Mouse (Mus musculus) frontal cortex, postnatal 25 days (tissue): ENCODE measurements around the gene Xpnpep3.
"Not testable (repeated sequence)": the region's sequence is repeated elsewhere in the genome, so short reads cannot be mapped to it uniquely, and the experiment has no call there.

Experiments
- DNase-seq, 2 experiments: peaks; one replicate each; pipeline ENCODE4 v3.0.0; 2022; ENCODE audit warnings: low spot score in 2 of 2

The Xpnpep3 gene

DNA sequence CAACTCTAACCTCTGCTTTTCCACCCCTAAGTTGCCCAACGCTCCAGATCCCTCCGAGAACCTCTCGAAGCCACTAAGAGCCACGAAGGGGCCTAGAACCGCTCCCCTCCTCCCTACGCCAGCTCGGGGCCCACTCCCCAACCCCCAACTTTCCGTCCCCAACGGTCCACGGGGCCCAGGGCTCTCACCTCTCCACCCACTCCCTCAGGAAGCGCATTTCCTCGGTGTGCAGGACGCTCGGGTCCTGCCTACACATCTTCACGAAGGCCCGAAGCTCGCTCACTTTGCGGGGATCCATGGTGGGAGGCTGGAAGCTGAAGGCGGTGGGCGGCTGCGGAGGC is 671 bp upstream of the Xpnpep3 start:
- DNase-seq = no peak

DNA sequence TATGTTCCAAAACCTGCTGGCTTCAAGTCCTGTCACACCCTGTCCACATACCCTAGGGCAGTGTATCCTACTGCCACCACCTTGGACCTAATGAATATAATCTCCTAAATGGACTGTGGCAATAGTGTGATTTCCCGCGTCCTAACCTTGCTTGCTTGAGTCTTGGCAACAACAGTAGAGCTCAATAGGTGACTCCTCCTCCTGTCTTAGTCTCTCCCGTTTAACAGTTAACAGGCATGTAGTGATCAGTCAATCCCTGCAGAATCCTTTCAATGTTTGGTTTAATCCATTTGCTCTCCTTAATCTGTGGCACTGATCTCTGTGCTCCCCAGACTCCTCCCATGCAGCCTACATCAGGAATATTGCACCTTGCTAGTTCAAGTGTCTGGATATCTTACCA is 5.1 kb downstream of the Xpnpep3 start:
- no peak for DNase-seq

DNA sequence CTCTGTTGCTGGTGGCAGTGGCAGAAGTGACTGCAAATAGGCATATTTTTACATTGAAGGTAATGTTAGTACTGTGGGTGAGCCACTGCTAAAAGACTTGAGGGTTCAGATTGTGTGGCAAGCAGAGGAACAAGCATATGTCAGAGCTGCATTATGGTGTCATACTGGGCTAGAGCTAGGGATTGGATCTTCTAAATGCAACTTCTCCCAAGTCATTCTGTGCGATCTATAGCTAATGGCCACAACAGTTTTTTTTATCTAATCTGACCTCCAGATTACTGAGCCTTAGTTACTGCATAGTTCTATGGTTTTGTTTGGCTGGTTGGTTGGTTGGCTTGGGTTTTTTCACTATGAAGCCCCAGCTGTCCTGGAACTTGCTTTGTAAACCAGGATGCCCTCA is 8.3 kb downstream of the Xpnpep3 start, which contains the start of gene Dnajb7:
Dnajb7 (minus strand) TSS at position 101 of the 400 bp plus-strand sequence.
- DNase-seq = no peak

DNA sequence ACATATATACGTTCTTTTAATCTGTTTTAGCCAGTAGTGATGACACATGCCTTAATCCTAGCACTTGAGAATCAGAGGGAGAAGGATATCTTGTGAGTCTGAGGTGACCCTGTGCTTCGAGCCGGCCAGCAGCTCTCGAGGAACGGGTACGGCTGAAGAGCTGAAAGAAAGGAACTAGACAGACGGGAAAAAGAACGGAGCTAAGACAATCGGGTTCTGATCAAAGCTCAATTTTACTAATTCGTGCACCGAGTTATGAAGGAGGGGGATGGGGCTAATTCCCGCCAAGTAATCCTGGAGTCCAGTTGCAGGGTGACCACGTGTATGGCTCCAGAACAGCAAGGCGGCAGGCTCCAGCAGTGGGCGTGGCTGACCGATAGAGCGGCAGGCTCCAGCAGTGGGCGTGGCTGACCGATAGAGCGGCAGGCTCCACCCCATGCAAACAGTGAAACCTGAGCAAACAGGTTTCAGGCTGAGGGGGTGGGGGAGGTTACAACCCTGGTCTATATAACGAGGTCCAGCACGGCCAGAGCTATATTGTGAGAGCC is 16.9 kb downstream of the Xpnpep3 start:
- DNase-seq = not testable (repeated sequence)

DNA sequence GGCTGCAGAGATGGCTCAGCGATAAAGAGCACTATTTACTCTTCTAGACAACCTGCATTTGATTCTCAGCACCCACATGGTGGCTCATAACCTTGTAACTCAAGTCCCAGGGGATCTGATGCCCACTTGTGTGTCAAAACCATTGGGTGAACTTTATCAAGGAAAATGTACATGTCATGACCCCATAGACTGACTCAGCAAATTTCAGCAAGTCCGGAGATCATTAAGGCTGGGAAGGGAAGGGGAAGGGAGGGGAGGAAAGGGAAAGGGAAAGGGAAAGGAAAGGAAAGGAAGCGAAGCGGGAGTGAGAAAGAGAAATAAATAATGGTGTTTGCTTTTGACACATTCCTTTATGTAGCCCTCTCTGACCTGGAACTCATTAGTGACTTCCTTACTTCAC is 18.1 kb downstream of the Xpnpep3 start:
- no peak for DNase-seq

DNA sequence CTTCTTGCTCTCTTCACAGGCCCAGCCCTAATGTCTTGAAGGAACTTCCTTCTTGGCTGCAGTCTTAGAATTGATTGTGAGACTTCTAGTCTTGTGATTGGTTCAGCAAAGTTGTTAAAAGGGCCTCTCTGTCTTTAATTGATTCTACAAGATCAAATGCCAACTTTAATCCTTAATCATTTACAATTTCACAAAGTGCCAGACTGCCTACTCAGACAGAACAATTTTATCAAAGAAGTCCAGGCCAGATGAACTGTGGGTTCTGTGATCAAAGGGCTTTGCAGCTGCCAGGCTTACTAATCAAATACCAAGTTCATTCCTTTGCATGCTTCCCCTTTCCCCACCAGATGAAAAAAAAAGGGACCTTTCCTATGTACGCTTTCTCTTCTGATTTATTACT is 21.5 kb downstream of the Xpnpep3 start:
- DNase-seq = no peak

DNA sequence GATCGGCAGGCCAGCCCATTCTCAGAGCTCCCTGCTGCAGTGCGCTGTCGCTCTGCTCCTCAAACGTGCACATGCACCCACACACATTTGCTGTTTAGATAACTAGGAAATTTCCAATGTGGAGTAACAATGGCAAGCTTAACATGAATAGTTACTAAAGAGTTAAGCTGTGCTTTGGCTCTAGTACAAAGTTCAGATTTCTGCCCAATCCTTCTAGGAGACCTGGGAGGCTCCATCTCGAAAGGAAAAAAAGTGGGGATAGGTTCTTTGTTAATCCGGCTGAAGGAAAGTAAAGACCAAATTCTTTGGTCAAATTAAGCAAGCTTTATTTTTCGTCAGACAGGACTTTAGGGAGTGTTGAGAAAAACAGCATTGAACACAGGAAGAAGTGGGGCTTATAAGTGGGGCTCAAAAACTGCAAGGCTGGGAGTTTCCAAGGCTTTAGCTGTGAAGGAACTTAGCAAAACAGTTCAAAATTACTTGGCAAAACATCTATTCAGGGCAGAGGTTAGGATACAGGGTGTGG is 22.3 kb downstream of the Xpnpep3 start:
- DNase-seq = no peak

DNA sequence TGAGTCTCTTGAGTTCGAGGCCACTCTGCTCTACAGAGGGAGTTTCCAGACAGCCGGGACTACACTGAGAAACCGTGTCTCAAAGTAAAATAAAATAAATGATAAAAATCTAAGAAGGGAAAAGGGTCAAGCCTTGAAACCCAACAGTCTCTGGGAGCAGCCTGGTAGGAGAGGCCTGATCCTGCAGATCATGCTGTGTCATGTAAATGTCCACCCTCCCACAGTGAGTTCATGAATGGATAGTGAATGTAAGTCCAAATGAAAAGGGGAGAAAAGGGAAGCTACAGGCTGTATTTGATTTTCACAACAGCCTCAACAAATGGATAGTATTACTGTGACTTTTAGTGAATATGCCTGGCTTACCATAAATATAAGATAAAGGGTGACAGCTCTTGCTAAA is 25.4 kb downstream of the Xpnpep3 start:
- DNase-seq = no peak

DNA sequence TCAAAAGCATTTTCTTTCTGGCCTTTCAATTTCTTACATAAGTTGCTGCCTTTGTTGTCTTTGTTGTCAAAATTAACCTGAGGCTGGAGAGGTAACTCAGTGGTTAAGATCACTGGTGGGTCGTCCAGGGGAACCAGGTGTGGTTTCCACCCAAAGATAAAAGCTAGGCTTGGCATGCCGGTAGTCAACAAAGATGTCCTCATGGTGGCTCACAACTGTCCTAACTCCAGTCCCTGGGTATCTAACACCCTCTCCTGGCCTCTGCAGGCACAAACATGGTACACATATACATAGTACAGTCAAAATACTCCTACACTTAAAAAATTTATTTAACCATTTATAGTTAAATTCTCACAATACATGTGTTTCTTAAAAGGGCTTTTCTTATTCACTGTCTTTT is 28.0 kb downstream of the Xpnpep3 start:
- DNase-seq = no peak

DNA sequence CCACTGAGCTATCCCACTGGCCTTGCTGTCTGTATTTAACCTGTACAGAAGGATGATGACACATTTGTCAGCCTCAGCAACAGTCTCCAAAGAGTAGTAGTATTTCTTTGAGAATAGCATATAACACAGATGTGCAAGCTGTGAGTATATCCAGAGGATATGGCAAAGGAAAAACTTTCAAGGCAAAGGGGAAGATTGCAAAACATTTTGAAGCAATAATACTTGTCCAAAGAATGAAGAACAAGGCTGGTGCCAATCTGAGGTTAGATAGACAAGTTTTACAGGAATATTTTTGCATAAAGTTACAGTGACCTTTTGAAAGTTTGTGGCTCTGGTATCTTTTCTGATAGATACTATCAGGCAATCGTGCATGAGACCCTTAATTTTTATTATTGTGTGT is 31.3 kb downstream of the Xpnpep3 start:
- DNase-seq = no peak

DNA sequence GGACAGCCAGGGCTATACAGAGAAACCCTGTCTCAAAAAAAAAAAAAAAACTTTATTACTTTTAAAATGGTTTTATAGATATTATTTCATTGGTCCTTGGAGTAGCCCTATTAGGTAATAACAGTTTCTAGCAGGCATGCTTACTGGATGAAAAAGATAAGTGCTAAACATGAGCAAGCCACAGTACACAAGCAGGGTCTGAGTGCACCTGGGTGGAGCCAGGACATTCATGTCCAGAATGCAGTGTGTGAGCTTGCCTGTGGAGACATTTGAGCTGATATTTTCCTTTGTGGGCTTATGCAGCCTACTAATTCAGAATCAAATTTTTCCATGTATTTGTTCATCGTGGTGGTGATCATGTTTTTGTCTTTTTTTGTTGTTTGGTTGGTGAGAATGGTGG is 38.4 kb downstream of the Xpnpep3 start:
- no peak for DNase-seq

DNA sequence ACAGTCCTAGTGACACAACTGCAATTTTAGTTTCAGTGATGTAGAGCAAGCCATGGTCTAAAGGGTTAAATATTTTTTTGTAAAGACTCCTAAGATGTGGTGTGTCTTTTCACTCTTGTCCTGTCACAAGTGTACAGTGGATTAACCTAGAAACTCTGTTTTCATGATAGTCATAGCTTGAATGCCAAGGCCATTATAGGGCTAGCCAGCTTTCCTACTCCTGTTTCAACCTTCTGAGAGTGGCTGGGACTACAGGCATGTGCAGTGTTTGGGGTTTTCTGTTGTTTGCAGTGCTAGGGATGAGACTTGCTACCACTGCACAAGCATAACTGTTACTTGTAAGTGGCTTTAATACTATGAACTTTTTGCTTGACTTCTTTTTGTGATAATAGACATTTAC is 39.3 kb downstream of the Xpnpep3 start:
- no peak for DNase-seq

DNA sequence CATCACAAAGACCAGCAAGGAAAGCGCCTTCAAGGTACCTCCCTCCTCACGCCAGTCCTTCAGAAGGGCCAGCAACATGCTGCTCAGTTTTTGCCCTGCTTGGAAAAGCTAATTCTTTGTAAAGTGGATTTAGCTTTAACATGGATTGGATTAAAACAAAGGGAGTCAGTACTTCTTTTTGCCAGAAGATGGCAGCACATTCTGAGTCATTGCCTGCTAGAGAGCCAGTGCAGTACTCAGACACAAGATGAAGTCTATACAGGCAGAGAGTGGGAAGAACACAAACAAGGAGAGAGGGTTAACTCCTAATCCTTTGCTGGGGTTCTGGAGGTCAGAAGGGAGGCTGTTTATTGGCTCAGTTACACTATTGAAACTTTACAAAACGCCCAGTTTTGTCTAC is 48.5 kb downstream of the Xpnpep3 start:
- peak in 1 of 2 experiments; percentile 33 for DNase-seq

DNA sequence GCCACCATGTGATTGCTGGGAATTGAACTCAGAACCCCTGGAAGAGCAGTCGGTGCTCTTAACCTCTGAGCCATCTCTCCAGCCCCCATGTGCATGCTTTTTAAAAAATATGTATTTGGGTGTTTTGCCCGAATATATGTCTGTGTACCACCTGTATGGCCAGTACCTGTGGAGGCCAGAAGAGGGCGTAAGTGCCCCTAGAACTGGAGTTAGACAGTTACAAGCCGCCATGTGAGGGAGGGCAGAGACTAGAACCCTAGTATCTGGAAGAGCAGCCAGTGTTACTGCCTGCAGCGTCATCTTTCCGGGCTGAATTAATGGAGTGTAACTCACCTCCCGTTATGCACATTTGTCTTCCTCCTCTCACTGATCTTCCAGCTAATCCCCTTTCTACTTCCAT is 61.6 kb downstream of the Xpnpep3 start:
- no peak for DNase-seq

DNA sequence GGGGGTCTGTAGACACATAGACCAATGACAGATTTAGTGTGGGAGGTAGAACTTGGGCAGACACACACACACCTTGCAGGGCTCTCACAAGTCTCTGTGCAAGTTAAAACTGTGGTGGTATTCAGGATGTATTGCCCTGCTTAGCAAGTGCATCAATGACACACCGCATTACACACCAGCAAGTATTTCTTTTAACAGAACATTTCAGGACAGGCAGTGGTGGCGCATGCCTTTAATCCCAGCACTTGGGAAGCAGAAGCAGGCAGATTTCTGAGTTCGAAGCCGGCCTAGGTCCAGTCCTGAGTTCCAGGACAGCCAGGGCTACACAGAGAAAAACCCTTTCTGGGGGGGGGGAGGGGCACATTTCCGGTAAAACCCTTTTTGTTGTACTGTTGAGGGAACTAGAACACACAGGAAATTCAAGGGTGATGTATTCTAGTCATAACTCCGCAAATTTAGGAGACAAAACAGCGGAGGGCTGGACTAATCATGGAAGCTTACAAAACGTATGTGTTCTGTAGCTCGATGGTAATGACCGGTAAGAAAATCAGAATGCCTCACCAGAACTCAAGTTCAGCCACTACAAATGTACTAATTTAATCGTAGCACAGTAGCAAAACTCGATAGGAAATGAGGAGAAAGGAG is 65.2 kb downstream of the Xpnpep3 start:
- no peak for DNase-seq

DNA sequence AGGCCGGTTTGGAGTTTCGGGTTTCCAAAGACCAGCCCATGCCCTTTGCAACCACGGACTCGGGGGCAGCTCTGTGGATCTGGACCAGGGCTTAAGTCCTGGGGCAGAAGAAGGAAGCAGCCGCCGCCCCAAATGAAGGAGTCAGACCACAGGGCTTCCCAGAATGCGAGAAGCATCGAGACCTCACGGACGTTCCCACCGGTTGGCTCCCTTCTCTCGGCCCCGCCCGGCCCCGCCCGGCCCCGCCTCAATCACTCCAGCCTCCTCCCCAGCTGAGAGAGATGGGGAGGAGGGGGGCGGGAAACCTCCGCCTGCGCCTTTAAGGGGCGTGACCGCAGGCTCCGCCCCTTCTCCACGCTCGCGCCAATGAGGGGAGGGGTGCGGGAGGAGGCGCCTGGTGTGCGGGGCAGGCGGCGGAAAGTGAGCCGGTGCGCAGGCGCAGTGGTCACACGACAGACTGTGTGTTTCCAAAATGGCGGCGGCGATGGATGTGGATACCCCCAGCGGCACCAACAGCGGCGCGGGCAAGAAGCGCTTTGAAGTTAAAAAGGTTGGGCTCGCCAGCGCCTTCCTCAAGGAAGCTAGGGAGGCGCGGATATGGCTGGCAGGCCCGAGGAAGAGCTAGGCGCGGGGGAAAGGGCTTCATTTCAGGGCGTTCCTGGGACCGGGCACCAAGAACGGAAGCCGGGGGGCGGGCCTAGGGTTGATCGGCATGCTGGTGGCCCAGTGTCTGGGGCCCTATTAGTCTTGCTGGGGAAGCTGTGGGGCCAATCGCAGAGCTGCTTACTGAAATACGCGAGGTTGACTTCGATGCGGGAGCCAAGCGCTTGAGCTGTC is 66.2 kb downstream of the Xpnpep3 start, which contains the start of gene Rbx1:
Rbx1 (plus strand) TSS at position 396 of the 837 bp plus-strand sequence.
- DNase-seq = peak; percentile 97 to 98

DNA sequence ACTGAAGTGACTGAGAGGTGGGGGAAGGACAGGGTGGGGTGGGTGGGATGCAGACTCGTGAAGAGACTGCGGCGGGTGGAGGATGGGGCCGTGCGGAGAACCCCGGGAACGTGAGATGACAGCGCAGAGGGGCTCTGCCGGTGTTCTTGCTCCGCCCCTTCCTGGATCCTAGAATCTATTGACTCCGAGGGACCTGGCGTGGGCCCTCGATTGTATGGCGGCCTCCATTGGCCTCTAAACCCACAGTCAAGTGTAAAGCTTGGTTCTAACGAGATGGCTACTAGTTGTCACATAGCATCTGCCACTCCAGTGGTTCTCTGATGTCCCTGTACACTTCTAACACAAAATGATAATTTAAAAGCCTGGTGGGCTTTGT is 66.8 kb downstream of the Xpnpep3 start:
- DNase-seq = no peak

DNA sequence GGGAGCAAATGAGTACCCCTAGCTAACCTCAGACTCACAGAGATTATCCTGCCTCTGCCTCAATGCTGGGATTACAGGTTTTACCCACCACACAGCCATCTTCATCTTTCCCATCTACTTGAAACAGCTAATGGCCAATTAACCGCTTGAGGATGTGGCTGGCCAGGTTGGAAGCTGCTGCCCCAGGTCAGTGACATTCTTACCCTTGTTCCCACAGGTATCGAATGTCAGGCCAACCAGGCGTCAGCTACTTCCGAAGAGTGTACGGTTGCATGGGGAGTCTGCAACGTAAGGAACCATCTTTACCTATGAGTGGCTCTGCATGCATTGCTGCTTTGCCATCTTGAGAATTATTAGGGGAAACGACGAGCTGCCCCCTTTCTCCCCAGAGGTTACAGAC is 70.8 kb downstream of the Xpnpep3 start:
- DNase-seq = no peak

DNA sequence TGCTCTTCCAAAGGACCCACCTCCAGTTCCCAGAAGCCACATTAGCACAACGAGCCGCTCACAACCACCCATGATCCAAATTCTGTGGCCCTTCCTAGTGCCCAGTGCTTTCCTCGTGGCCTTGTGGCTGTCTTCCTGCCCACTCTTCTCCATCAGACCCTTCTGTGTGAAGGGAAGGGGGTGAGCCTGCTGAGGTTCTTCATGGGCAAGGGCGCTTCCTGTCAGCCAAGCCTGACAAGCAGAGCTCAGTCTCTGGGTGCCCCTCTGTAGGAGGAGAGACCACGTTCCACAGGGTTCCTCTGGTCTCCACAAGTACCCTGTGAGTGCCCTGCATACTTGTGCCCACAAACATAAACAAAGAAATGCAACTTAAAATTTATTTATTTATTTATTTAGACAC is 72.3 kb downstream of the Xpnpep3 start:
- no peak for DNase-seq

DNA sequence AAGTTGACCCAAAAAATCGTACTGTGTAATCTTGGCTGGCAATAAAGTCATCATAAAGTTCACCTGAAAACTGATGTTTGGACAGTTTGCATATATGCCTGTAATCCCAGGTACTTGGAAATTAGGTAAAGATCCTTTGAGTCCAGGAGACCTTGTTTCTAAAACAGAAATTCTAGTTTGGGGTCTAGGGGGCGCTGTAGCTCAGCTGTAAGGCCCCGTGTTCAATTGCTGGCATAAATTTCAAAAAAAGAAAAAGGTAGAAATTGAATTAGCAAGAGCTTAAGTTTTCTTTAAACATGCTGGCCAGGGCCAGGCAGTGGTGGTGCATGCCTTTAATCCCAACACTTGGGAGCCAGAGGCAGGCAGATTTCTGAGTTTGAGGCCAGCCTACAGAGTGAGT is 75.7 kb downstream of the Xpnpep3 start:
- no peak for DNase-seq

DNA sequence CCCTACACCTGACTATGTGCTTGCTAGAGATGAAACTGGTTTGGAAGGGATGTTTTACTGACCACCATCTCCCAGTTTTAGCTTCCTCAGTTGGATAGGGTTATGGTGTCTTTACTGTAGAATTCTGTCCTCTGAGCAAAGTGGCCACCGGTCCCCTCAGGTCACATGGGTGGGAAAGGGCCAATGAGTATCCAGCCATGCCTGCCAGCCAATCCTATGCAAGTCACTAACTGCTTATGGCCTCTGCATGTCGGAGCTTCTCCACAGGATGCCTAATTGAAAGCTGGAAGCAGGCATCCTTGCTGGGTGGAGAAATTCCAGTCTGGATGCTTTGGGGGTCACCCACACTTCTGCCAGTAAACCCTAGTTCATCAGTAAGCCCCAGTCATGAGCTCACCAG is 76.7 kb downstream of the Xpnpep3 start:
- no peak for DNase-seq

DNA sequence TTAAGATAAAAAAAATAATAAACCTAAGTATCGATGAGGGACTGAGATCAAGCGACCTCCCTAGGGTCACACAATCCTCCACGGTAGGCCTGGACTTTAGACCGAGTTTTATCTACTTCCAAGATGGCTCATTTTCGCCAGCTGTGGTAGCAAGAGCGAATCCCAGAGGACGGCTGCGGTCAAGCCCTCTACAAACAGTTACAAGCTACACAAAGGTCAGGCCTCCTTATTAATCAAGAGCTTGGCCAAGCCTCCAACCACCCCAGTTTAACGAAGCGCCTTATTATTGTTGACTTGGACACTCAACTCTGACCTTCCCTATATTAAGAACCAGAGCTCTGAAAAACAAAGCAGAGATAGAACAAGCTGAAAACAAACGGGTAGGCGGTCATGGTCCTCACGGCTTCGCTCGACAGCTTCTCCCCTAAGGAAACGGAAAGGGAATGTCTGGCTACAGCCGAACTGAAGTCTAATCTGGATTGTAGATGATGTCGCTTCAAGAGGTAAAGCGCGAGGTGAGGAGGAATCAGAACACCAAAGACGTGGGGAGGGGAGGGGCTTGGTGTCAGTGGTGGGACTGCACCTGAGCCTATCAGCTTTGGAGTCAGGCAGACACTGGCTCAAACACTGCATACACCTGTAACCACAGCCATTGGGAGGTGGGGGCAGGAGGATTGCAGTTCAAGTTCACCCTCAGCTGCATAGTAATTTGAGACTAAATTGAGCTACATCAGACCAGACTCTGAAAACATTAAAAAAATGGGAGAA is 79.7 kb downstream of the Xpnpep3 start:
- DNase-seq = no peak
